Mouse (Mus musculus): ENCODE results near the gene D1Pas1.

Gene D1Pas1

DNA sequence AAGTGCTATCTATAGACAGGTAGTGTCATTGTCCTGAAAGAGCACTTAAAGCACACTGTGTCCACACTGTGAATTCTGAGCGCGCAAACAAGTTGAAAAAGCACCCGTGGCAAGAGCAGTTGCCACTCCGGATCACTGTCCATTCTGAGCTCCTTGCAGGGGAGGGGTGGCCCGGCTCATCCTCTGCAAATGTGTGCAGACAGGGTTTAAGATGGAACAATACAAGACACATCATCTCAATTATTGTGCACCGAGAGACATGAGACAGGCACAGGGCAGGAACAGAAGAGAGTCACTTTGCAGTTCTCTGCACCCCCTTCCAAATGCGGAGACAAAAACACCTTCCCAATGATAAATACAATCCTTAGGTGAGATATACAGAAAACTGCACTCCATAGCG lies 19.3 kb downstream of the D1Pas1 start:
- DNase-seq (ENCODE audit: low read depth, low spot score) = no peak

- no peak for DNase-seq (ENCODE audit: low read depth, low spot score)
These were observed 21.1 kb downstream of the D1Pas1 start for GRCm38 (mm10) chr1:186988281-186988682.

DNA sequence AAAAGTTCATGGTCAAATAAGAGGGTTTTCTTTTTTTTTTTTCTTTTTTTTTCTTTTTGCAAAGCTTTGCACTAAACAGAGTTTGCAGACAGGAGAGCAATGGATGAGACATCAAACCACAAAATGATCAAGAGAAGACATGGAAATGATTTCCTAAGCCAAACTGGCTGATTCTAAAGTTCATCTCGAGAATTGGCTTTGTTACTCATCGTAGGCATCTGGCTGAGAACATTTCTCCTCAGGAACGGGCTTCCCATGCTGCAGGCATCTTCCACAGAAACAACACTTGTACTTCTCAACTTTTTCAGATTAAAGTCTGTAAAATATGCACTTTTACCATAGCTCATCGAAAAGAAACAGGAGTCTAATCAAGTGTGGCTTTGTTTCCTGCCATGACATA lies 21.6 kb downstream of the D1Pas1 start:
- DNase-seq (ENCODE audit: low read depth, low spot score) = no peak

GRCm38 (mm10) chr1:186991473-186991872 lies 24.3 kb downstream of the D1Pas1 start:
- no peak for DNase-seq (ENCODE audit: low read depth, low spot score)

DNA sequence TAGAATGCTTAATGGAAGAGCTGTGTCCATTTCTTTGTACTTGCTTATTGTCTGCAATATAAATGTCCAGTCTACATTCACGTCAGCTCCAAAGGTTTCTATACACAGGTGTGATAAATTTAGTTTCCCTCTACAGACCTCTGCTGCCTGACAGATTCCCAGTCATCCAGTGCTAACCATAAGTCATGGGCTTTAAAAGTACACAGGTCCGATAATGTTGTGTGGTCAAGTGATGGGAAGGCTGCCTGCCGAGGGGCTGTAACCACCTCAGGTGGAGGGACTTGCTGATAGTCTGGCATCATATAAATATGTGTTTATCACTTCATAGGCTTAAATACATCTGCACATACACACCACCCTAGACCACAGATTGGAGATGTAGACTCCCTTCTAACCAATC lies 24.9 kb downstream of the D1Pas1 start:
- no peak for DNase-seq (ENCODE audit: low read depth, low spot score)

GRCm38 (mm10) chr1:186997596-186998304 lies 30.5 kb downstream of the D1Pas1 start:
- DNase-seq (ENCODE audit: low read depth, low spot score) = no peak

DNA sequence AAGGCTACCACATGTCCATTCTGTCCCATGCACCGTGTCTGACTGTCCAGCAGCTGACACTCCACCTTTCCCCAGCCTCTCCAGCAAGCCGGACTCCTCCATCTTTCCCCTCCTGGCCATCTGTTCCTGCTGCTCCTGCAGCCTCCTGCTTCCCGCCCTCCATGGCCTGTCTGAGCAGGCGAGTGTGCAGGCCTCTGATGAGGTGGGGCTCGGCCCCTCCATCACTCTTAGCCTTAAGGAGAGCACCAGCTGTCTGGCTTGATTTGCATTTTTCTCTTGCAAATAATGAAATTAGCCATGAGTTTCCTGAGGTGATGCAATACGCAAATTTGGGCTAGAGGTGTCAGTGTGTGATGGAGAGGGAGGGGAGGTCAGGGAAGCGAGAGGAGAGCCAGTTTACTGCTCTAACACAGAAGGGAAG lies 36.2 kb downstream of the D1Pas1 start:
- no peak for DNase-seq (ENCODE audit: low read depth, low spot score)

DNA sequence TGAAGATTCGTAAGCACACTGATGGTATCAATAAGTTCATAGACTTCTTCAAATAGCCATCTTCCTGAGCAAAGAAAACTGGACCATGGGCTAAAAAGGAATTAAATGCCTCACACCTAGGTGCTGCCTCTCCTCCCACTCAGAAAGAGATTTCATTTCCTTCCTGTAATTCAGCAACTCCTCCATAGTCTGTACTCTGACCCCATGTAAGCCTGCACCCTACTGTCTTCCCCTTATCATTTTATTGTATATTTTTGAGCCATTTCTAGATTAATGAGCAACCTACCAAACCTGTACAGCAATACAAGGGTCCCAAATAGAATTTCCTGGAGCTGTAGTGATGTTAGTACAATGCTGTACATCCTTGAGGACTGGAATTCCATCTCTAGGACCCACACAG lies 37.1 kb downstream of the D1Pas1 start:
- no peak for DNase-seq (ENCODE audit: low read depth, low spot score)

DNA sequence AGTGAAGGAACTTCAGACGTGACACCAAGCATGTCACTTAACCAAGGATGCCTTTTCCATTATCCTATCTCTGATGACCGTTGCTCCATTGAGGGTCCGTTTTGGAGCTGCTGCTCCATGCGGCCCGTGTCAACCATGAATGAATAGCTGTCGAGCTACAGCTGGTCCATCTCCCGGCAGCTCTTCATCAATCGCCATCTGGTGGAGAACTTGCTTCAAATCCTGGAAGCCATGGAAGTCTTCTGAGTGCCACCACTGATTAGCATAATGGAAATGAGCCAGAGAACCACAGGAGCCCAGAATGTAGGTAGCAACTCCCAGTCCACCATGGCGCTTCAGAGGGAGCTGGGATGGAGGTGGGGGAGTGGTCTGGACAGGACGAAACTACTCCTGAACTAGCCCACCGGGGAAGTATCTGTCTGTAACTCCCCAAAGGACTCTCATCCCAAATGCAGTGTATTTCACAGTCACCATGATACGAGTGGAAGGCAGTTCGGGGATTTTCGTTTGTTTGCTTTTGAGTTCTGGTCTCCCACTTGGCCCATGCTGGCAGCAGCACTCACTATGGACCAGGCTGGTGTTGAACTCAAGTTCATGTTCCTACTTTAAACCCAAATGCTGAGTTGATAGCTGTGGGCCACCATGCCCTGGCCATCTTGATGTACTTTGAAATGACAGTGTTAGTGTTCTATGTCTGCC lies 39.2 kb downstream of the D1Pas1 start:
- no peak for DNase-seq (ENCODE audit: low read depth, low spot score)

DNA sequence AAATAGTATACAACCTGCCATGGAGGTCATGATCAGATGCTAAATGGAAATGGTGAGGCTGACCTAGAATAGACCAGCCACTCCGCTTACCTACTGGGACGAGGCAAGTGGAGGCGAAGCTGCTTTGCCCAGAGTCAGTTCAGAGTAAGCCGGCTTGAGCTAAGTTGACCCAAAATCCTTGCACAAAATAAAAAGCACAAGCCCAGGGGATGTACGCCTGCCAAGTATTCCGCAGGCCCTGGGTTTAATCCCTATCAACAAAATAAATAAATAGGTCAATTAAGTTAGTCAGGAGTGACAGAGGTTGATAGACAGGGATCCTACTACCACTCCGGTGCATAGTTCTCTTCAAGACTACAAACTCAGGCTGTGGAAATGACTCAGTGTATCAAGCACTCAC lies 41.0 kb downstream of the D1Pas1 start:
- DNase-seq (ENCODE audit: low read depth, low spot score) = no peak

DNA sequence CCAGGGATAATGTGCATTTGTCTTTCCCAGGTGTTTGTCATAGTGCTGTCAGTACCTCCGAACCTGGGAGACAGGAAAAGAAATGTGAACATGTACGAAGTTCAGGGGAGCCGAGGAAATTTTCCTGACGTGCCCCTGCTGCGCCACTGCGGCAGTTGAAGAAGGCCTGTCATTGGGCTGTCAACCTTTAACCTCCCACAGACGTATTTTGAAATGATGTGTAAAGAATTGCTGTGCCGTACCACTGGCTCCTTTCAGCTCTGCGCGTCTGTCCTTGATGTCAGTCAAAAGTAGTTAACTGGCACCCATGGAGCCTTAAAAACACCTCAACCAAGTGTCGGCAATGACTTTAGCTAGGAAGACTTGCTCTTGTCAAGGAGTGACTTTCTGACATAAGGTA lies 42.9 kb downstream of the D1Pas1 start:
- DNase-seq (ENCODE audit: low read depth, low spot score) = no peak

DNA sequence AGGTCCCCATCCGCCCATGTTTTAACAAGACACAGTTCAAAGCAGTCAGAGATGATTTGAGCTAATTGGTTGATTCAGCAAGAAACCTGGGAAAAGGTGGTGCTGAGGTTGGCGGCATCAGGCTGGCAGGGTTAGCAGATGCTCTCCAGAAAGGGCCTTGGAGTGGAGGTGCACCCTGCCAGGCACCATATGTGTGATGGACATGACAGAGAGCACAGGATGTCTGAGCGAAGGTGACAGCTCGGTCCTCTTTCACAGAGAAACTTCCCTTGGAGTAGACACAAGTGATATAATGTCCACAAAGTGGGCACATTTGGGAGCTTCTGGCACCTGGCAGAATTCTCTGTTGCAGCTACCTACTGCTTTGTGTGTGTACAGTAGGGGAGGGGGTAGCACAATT lies 44.4 kb downstream of the D1Pas1 start:
- no peak for DNase-seq (ENCODE audit: low read depth, low spot score)

DNA sequence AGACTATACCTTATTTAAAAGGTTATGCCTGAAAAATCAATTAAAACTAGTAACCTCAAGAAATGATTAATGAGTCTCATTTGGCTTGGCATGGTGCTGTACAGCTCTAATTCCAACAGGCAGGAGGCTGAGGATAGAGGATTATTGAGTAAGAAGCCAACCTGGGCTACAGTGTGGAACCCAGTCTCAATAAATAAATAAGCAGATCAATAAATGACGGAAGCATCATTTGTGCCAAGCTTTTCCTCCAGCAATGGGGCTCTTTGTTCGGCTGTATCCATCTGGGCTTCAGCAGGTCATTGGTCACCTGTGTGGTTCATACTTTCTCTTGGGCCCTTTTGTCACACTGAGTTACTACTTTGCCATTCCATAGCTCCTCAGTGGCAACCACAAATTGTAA lies 46.9 kb downstream of the D1Pas1 start:
- DNase-seq (ENCODE audit: low read depth, low spot score) = no peak

DNA sequence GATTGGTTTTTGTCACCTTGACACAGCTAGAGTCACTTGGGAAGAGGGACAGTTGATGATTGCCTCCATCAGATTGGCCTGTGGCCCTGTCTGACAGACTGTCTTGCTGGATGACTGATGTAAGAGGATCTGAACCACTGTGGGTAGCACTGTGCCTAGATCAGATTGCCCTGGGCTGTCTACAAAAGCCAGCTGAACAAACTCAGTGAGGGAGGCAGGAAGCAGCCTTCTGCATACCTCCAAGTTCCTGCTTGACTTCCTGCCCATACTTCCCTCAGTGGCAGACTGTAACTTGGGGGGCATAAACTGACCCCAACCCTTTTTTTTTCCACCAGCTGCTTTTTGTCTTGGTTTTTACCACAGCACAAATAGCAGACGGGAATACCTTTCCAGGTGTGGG lies 48.5 kb downstream of the D1Pas1 start:
- DNase-seq (ENCODE audit: low read depth, low spot score) = no peak

DNA sequence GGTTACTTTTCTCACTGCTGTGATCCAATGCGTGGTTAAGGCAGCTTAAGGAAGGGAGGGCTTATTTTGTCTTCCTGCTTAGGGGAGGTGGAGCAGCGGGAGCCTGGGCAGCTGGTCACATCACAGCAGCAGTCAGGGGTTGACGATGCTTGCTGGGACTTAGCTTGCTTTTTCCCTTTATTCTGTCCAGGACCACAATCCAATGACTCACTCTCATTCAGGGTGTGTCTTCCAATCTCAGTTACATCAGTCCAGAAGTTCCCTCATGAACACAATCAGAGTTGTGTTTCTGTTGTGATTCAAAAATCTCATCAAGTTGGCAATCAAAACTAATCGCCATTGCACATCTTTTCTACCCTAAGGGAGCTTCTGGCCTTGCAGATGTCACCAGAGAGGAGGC lies 48.9 kb downstream of the D1Pas1 start:
- peak; percentile 14 for DNase-seq (ENCODE audit: low read depth, low spot score)

DNA sequence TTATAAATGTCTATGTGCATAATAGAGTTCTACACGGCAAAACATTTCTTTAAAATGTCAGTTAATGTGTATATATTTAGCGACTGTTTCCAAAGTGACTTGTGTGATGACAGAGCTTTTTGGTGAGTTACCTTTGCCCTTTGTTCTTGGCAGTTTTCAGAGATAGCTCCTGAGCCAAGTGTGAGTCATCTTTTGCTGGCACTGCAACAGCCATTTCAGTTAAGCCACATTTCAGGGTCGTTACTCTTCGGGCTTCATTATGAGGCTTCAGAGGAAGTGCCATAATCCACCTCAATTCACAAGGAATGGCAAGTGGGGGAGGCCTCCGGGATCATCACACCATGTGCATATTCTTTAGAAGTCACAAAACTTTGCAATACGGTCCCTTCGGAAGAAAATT lies 52.8 kb downstream of the D1Pas1 start:
- DNase-seq (ENCODE audit: low read depth, low spot score) = no peak
